Mouse (Mus musculus): ENCODE results near the gene 1700001J03Rik.

DNA sequence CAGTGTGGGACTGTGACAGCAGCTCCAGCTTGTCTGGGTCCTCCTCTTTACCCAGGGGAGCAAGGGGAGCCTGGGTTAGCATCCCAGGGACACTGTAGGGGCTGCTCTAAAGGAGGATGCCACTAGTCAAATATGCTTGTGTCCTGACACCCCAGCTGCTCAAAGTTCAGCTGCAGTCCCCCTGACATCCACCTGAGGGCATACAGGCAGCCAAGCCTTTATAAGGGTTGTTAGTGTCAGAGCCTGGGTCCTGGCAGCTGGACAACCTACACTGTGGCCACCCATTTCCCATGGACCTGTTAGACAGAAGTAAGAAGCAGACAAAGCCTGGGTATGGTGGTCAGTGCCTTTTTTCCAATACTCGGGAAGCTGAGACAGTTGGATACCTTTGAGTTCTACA, 3.0 kb upstream of the 1700001J03Rik start:
- TF ChIP-seq POLR2A (IDR thresholded peaks at IDR 0.05; ENCODE audit: low read depth, low read length) (no peak), CTCF (conservative IDR thresholded peaks at IDR 0.05; ENCODE audit: insufficient read depth, insufficient read length, low read depth, low read length) (peak; percentile 55; the same call in 1 of the 2 replicates)
